Mouse (Mus musculus): ENCODE data around the gene Gadd45a. TPM values are rescaled to one million over a fixed set of nuclear protein-coding genes. Genes with fewer than 3 reads are reported as not detected.

The Gadd45a gene
- total and polyA plus RNA-seq, 3 experiments: 12.5 to 26.2 (median 19.5) TPM

GRCm38 (mm10) chr6:67048880-67049694, 11.8 kb upstream of the Gadd45a start:
- H3K4me3 ChIP-seq (replicated peaks in 1 of 3; ENCODE audit: low read depth in 2 of 3, low read length in 2 of 3, poor library complexity in 1 of 3): no peak overlapping the region
- peaks cover 0 to 3% of the 10 kb centered on the region in 2 experiments; a peak in 1 of 4 replicates for H3K4me1 ChIP-seq (ENCODE audit: control insufficient read depth in 1 of 2, insufficient read depth in 2 of 2)
- H3K9ac ChIP-seq (ENCODE audit: insufficient read depth, low read depth): no peak overlapping the region
- DNase-seq (ENCODE audit: extremely low read depth): no peak
- H3K27me3 ChIP-seq (replicated peaks): no peaks in the 10 kb centered on the region
- H3K4me2 ChIP-seq (ENCODE audit: insufficient read depth, low read depth, poor library complexity, severe bottlenecking): no peak overlapping the region
- H3K27ac ChIP-seq (ENCODE audit: insufficient read depth, low read depth): no peak overlapping the region
- in situ Hi-C loops (cut with MboI; ENCODE audit: low pct_ligation_motif_present, low pct_unique_long_range_greater_than_20kb, low sequenced_read_pairs): no loop called here
- no peak for TF ChIP-seq TCF12 (IDR thresholded peaks at IDR 0.05; ENCODE audit: low read depth, low read length)
- no peaks in the 10 kb centered on the region for H3K79me2 ChIP-seq (replicated peaks; ENCODE audit: control insufficient read depth, extremely low read depth, insufficient read depth, poor library complexity, severe bottlenecking)
- dilution Hi-C loops (cut with MboI; ENCODE audit: extremely low pct_ligation_motif_present, extremely low pct_unique_long_range_greater_than_20kb, low sequenced_read_pairs): no loop called here
- no peaks in the 10 kb centered on the region for H3K36me3 ChIP-seq (replicated peaks in 1 of 2; ENCODE audit: control insufficient read depth in 1 of 2, insufficient read depth in 1 of 2, low read length in 1 of 2)
- no peaks in the 10 kb centered on the region for H3K9me3 ChIP-seq (replicated peaks; ENCODE audit: low read length)

GRCm38 (mm10) chr6:67048052-67048691, 10.9 kb upstream of the Gadd45a start:
- DNase-seq (ENCODE audit: extremely low read depth): no peak
- dilution Hi-C loops (cut with MboI; ENCODE audit: extremely low pct_ligation_motif_present, extremely low pct_unique_long_range_greater_than_20kb, low sequenced_read_pairs): no loop called here
- Histone ChIP-seq H3K79me2 (replicated peaks; ENCODE audit: control insufficient read depth, extremely low read depth, insufficient read depth, poor library complexity, severe bottlenecking) (no peaks in the 10 kb centered on the region), H3K27me3 (replicated peaks) (no peaks in the 10 kb centered on the region), H3K9me3 (replicated peaks; ENCODE audit: low read length) (no peaks in the 10 kb centered on the region), H3K27ac (ENCODE audit: insufficient read depth, low read depth) (no peak overlapping the region), H3K36me3 (replicated peaks in 1 of 2; ENCODE audit: control insufficient read depth in 1 of 2, insufficient read depth in 1 of 2, low read length in 1 of 2) (no peaks in the 10 kb centered on the region), H3K4me3 (replicated peaks in 1 of 3; ENCODE audit: low read depth in 2 of 3, low read length in 2 of 3, poor library complexity in 1 of 3) (no peak overlapping the region), H3K4me2 (ENCODE audit: insufficient read depth, low read depth, poor library complexity, severe bottlenecking) (no peak overlapping the region), H3K4me1 (ENCODE audit: control insufficient read depth in 1 of 2, insufficient read depth in 2 of 2) (peaks cover 0 to 3% of the 10 kb centered on the region in 2 experiments; a peak in 1 of 4 replicates), H3K9ac (ENCODE audit: insufficient read depth, low read depth) (no peak overlapping the region)
- TF ChIP-seq ZC3H11A (IDR thresholded peaks at IDR 0.05; ENCODE audit: low read depth, low read length) (no peak), MAZ (IDR thresholded peaks at IDR 0.05; ENCODE audit: low read depth, low read length) (no peak), ZNF384 (IDR thresholded peaks at IDR 0.05; ENCODE audit: low read depth, low read length) (no peak), ELF1 (IDR thresholded peaks at IDR 0.05; ENCODE audit: low read depth, low read length) (no peak), USF2 (conservative IDR thresholded peaks at IDR 0.05; ENCODE audit: low read depth, low read length) (no peak), JUND (conservative IDR thresholded peaks at IDR 0.05; ENCODE audit: low read depth, low read length) (no peak)
- in situ Hi-C loops (cut with MboI; ENCODE audit: low pct_ligation_motif_present, low pct_unique_long_range_greater_than_20kb, low sequenced_read_pairs): no loop called here

- no peak for TF ChIP-seq ZC3H11A (IDR thresholded peaks at IDR 0.05; ENCODE audit: low read depth, low read length)
- no peak for TF ChIP-seq USF2 (conservative IDR thresholded peaks at IDR 0.05; ENCODE audit: low read depth, low read length)
- TF ChIP-seq JUND (conservative IDR thresholded peaks at IDR 0.05; ENCODE audit: low read depth, low read length): no peak
- TF ChIP-seq E2F4 (IDR thresholded peaks at IDR 0.05; ENCODE audit: insufficient replicate concordance, low read depth, low read length): no peak
- TF ChIP-seq HCFC1 (IDR thresholded peaks at IDR 0.05; ENCODE audit: low read depth, low read length): no peak
- TF ChIP-seq CHD2 (IDR thresholded peaks at IDR 0.05; ENCODE audit: low read length): no peak
- no peak for TF ChIP-seq SMC3 (IDR thresholded peaks at IDR 0.05; ENCODE audit: low read depth, low read length)
- TF ChIP-seq MEF2A (IDR thresholded peaks at IDR 0.05; ENCODE audit: borderline replicate concordance, low read depth, low read length): no peak
- TF ChIP-seq BHLHE40 (IDR thresholded peaks at IDR 0.05; ENCODE audit: low read depth, low read length): no peak
- TF ChIP-seq USF1 (IDR thresholded peaks at IDR 0.05; ENCODE audit: low read depth, low read length): no peak
- no peak for TF ChIP-seq MXI1 (IDR thresholded peaks at IDR 0.05; ENCODE audit: low read depth, low read length)
- TF ChIP-seq PAX5 (IDR thresholded peaks at IDR 0.05; ENCODE audit: low read length): no peak
- no peak for TF ChIP-seq GABPA (IDR thresholded peaks at IDR 0.05; ENCODE audit: insufficient replicate concordance, low read depth, low read length)
- no peak for TF ChIP-seq POLR2A (IDR thresholded peaks at IDR 0.05; ENCODE audit: low read depth, low read length)
- Histone ChIP-seq H3K36me3 (replicated peaks in 1 of 2; ENCODE audit: control insufficient read depth in 1 of 2, insufficient read depth in 1 of 2, low read length in 1 of 2) (no peaks in the 10 kb centered on the region), H3K9me3 (replicated peaks; ENCODE audit: low read length) (no peaks in the 10 kb centered on the region), H3K9ac (ENCODE audit: insufficient read depth, low read depth) (no peak overlapping the region), H3K4me2 (ENCODE audit: insufficient read depth, low read depth, poor library complexity, severe bottlenecking) (no peak overlapping the region), H3K27ac (ENCODE audit: insufficient read depth, low read depth) (no peak overlapping the region), H3K79me2 (replicated peaks; ENCODE audit: control insufficient read depth, extremely low read depth, insufficient read depth, poor library complexity, severe bottlenecking) (no peaks in the 10 kb centered on the region), H3K4me1 (ENCODE audit: control insufficient read depth in 1 of 2, insufficient read depth in 2 of 2) (peaks cover 0 to 3% of the 10 kb centered on the region in 2 experiments; a peak in 1 of 4 replicates), H3K27me3 (replicated peaks) (no peaks in the 10 kb centered on the region), H3K4me3 (replicated peaks in 1 of 3; ENCODE audit: low read depth in 2 of 3, low read length in 2 of 3, poor library complexity in 1 of 3) (no peak overlapping the region)
- dilution Hi-C loops (cut with MboI; ENCODE audit: extremely low pct_ligation_motif_present, extremely low pct_unique_long_range_greater_than_20kb, low sequenced_read_pairs): no loop called here
- DNase-seq (ENCODE audit: extremely low read depth): no peak
- in situ Hi-C loops (cut with MboI; ENCODE audit: low pct_ligation_motif_present, low pct_unique_long_range_greater_than_20kb, low sequenced_read_pairs): no loop called here
These were observed 9.7 kb upstream of the Gadd45a start for GRCm38 (mm10) chr6:67046937-67047336.
